9 mouse cellular contexts compared by ENCODE assay signal in genomic region chr9:87708151-87708550, GRCm38 (mm10). TPM values are rescaled to one million over a fixed set of nuclear protein-coding genes. Genes with fewer than 3 reads are reported as not detected.
DNase-seq lines count a peak whose midpoint lies in the region; TF ChIP-seq lines count a peak whose summit lies in the region.
"Had no signal": no experiment of that assay in that cellular context is flagged by ENCODE, and none has a peak within 500 bp of the region (broad histone marks: within the 10 kb centered on the region; RNA-seq: fewer than 3 reads in every experiment).

No protein-coding gene starts in this region.

- peak; percentile 95 for TF ChIP-seq CTCF in heart, adult 2 months (IDR thresholded peaks at IDR 0.05)
- peak; percentile 29 for TF ChIP-seq CTCF in C2C12 (IDR thresholded peaks at IDR 0.05; ENCODE audit: control insufficient read depth, insufficient read depth, insufficient read length)

- H3K36me3 ChIP-seq in heart, adult 2 months (ENCODE audit: control insufficient read depth, insufficient read depth, low read length), result no peaks in the 10 kb centered on the region; the same call in 1 of the 2 replicates
- H3K36me3 ChIP-seq in heart, embryonic 10.5 days, result peaks cover 28% of the 10 kb centered on the region
- peaks cover 31% of the 10 kb centered on the region for H3K36me3 ChIP-seq in C2C12 (ENCODE audit: control insufficient read depth, insufficient read depth)

- H3K4me3 ChIP-seq in heart, adult 2 months, result no peak overlapping the region
- no peak overlapping the region for H3K4me3 ChIP-seq in heart, embryonic 10.5 days
- H3K4me3 ChIP-seq in C2C12 (ENCODE audit: insufficient read depth, poor library complexity, severe bottlenecking), result no peak overlapping the region
- H3K4me3 ChIP-seq: heart, embryonic 13.5 days had no signal

- no peaks in the 10 kb centered on the region for H3K79me2 ChIP-seq in heart, adult 2 months (replicated peaks; ENCODE audit: control insufficient read depth, insufficient read depth, low read length)
- H3K79me2 ChIP-seq in C2C12 (ENCODE audit: control insufficient read depth, insufficient read depth), result no peaks in the 10 kb centered on the region

- DNase-seq in heart, adult 2 months, result peak; percentile 37 to 74
- DNase-seq in heart, embryonic 10.5 days (ENCODE audit: low spot score), result no peak
- peak; percentile 61 for DNase-seq in brain, adult 2 months (ENCODE audit: low read depth, low spot score)
- peak; percentile 57 for DNase-seq in forelimb bud, embryonic 11.5 days (ENCODE audit: low read depth, low spot score)
- peak; percentile 25 for DNase-seq in kidney, postnatal 14 days
- DNase-seq in lung, postnatal 25 days (ENCODE audit: low spot score), result peak; percentile 26
- DNase-seq in urinary bladder, postnatal 25 days (ENCODE audit: low spot score), result peak; percentile 61

- intact Hi-C loops in heart, adult 2 months (cut with DNase I), result loop anchor here (1.0 kb wide), 1 partner anchor 514 kb away; no protein-coding TSS in a partner anchor

- H3K4me1 ChIP-seq in heart, adult 2 months (ENCODE audit: control insufficient read depth, insufficient read depth, low read length), result no peaks in the 10 kb centered on the region; the same call in 1 of the 2 replicates
- H3K4me1 ChIP-seq in heart, embryonic 10.5 days, result no peaks in the 10 kb centered on the region; the same call in 1 of the 2 replicates

- no peak for TF ChIP-seq POLR2A in heart, adult 2 months (IDR thresholded peaks at IDR 0.05; ENCODE audit: insufficient read depth, low read depth, low read length)

- H3K27ac ChIP-seq in heart, adult 2 months, result no peak overlapping the region
- no peak overlapping the region for H3K27ac ChIP-seq in heart, embryonic 10.5 days
- H3K27ac ChIP-seq: heart, embryonic 13.5 days had no signal

- no peak overlapping the region for H3ac ChIP-seq in C2C12 (ENCODE audit: control insufficient read depth, insufficient read length, low read depth)

- no peak for TF ChIP-seq EP300 in heart, adult 2 months (IDR thresholded peaks at IDR 0.05; ENCODE audit: insufficient read depth, low read depth, low read length)

- no peaks in the 10 kb centered on the region for H3K79me3 ChIP-seq in C2C12 (ENCODE audit: low read depth)

- no peaks in the 10 kb centered on the region for H3K27me3 ChIP-seq in heart, adult 2 months (ENCODE audit: control insufficient read depth, insufficient read depth, low read length)
- H3K27me3 ChIP-seq in heart, embryonic 10.5 days (ENCODE audit: insufficient read depth, poor library complexity, severe bottlenecking), result peaks cover 22% of the 10 kb centered on the region; the same call in 1 of the 2 replicates
- no peaks in the 10 kb centered on the region for H3K27me3 ChIP-seq in C2C12 (ENCODE audit: control insufficient read depth, insufficient read depth, insufficient read length)
- H3K27me3 ChIP-seq: heart, embryonic 13.5 days had no signal

- no peak overlapping the region for H3K9ac ChIP-seq in heart, adult 2 months (ENCODE audit: low read depth, low read length)
- H3K9ac ChIP-seq: heart, embryonic 13.5 days had no signal

- H3K9me3 ChIP-seq in heart, embryonic 10.5 days, result no peaks in the 10 kb centered on the region
- H3K9me3 ChIP-seq: heart, embryonic 13.5 days had no signal

TF ChIP-seq in C2C12, 6 proteins besides CTCF, POLR2A, EP300 and RAD21:
- no peak for TF ChIP-seq MYOG (IDR thresholded peaks at IDR 0.05; ENCODE audit: control insufficient read depth, extremely low read depth, insufficient read length)
- no peak for TF ChIP-seq MAX (IDR thresholded peaks at IDR 0.05)
- TF ChIP-seq USF1 (IDR thresholded peaks at IDR 0.05; ENCODE audit: low read depth), result no peak
- no peak for TF ChIP-seq FOSL1 (IDR thresholded peaks at IDR 0.05; ENCODE audit: insufficient read depth, low read length, poor library complexity, severe bottlenecking)
- no peak for TF ChIP-seq MYOD1 (IDR thresholded peaks at IDR 0.05; ENCODE audit: control insufficient read depth, insufficient read length, low read depth)

RNA-seq across cellular contexts. Expression of gene Tbx18, which starts 22.9 kb away (rescaled TPM):
- 1 to 10 TPM; 4.0 to 4.4 TPM for total RNA-seq in heart, adult 2 months (2021)
- polyA plus RNA-seq in heart, adult 2 months (2012; rRNA removed), result 1.9 and 3.0 TPM in 2 replicates
- polyA plus RNA-seq in heart, embryonic 10.5 days (2016; fragmentation: Nextera tagmentation; extraction: Ambion mirVana), result 12.2 and 13.5 TPM in 2 replicates
- 3.8 TPM for polyA plus RNA-seq in C2C12 (2012; fragmentation: generic; extraction: Trizol)
